Mouse (Mus musculus): ENCODE measurements around the gene Arhgap24.

GRCm38 (mm10) chr5:102468292-102468691, 12.9 kb upstream of the Arhgap24 start:
- TF ChIP-seq CTCF (IDR thresholded peaks at IDR 0.05; ENCODE audit: borderline replicate concordance, extremely low read depth, insufficient read depth, insufficient read length) (no peak), POLR2A (IDR thresholded peaks at IDR 0.05; ENCODE audit: borderline replicate concordance, extremely low read depth, insufficient read depth, insufficient read length, poor library complexity, severe bottlenecking) (no peak)
